In genomic region chr4:81111307-81111706, GRCm38 (mm10) we compare ENCODE assay signal across 10 mouse cellular contexts.
DNase-seq lines count a peak whose midpoint lies in the region; TF ChIP-seq lines count a peak whose summit lies in the region.
"Had no signal": no experiment of that assay in that cellular context is flagged by ENCODE, and none has a peak within 500 bp of the region (broad histone marks: within the 10 kb centered on the region; RNA-seq: fewer than 3 reads in every experiment).

No protein-coding gene starts in this region.

- no peak for DNase-seq in gastrocnemius, adult 2 months
- DNase-seq in gastrocnemius, postnatal 10 days: no peak
- no peak for DNase-seq in left cerebral cortex, adult 2 months (ENCODE audit: extremely low spot score in 1 of 2, low spot score in 2 of 2)
- DNase-seq in left cerebral cortex, postnatal 4 days: no peak
- DNase-seq in urinary bladder, postnatal 14 days (ENCODE audit: low spot score): peak; percentile 9
- DNase-seq in urinary bladder, postnatal 10 days (ENCODE audit: low spot score): no peak
- DNase-seq in telencephalon, adult 2 months (ENCODE audit: low read depth, low spot score): peak; percentile 15
- no peak for DNase-seq in spleen, postnatal 36 days (ENCODE audit: low spot score in 2 of 2)

- intact Hi-C loops in gastrocnemius, adult 2 months (cut with DNase I): no loop called here
- intact Hi-C loops in left cerebral cortex, adult 2 months (cut with DNase I): loop anchor here (2.0 to 5.0 kb wide), 2 partner anchors 224 to 239 kb away; no protein-coding TSS in a partner anchor
- intact Hi-C loops in left cerebral cortex, postnatal 4 days (cut with DNase I): loop anchor here (5.0 kb wide), 1 partner anchor 239 kb away; no protein-coding TSS in a partner anchor

- no peak overlapping the region for H3K4me3 ChIP-seq in gastrocnemius, adult 2 months
- no peak overlapping the region for H3K4me3 ChIP-seq in left cerebral cortex, adult 2 months
- H3K4me3 ChIP-seq: heart, embryonic 15.5 days; intestine, embryonic 15.5 days had no signal

- TF ChIP-seq CTCF in gastrocnemius, adult 2 months (IDR thresholded peaks at IDR 0.05): peak; percentile 48
- TF ChIP-seq CTCF in left cerebral cortex, adult 2 months (IDR thresholded peaks at IDR 0.05): peak; percentile 56

- H3K27ac ChIP-seq in gastrocnemius, adult 2 months: no peak overlapping the region
- no peak overlapping the region for H3K27ac ChIP-seq in left cerebral cortex, adult 2 months
- H3K27ac ChIP-seq: heart, embryonic 15.5 days; intestine, embryonic 15.5 days had no signal

Comparison
In these comparisons a context has a peak if more than half of its experiments do, and no peak if none do; other contexts are left out.
1. DNase-seq: peak in urinary bladder, postnatal 14 days (single experiment) and telencephalon, adult 2 months (single experiment); none in gastrocnemius, adult 2 months (single experiment), gastrocnemius, postnatal 10 days (single experiment), left cerebral cortex, adult 2 months (0 of 2), left cerebral cortex, postnatal 4 days (single experiment), urinary bladder, postnatal 10 days (single experiment) and spleen, postnatal 36 days (0 of 2).